Comparison of ENCODE assay signal across 31 mouse cellular contexts in the genomic region with DNA sequence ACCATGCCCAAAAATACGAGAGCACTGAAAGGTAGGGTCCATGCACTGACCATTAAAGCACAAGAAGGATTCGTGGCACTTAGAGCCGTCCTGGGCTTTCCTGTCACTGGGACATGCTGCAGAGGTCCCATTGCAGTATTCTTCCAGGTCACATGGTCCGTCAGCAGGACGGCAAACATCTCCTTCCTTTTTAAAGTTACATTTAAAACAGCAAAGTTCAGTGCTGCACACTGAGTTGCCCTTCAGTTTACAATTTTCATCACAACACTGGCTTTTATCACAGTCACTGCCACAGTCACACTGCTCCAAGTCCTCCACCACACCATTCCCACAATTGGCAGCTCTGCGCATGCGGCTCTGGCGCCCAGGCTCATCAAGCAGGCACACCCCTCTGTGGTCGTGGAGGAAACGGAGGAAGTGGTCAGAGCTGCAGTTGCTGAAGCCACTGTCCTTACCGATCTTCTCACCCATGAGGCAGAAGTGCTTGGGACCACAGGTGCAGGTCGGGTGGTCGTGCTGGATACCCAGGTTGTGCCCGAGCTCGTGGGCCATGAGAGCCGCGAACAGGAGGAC. TPM values are rescaled to one million over a fixed set of nuclear protein-coding genes. Genes with fewer than 3 reads are reported as not detected.
DNase-seq lines count a peak whose midpoint lies in the region; ATAC-seq and TF ChIP-seq lines count a peak whose summit lies in the region.
"Not testable (repeated sequence)": the region's sequence is repeated elsewhere in the genome, so short reads cannot be mapped to it uniquely, and the experiment has no call there.
"Had no signal": no experiment of that assay in that cellular context is flagged by ENCODE, and none has a peak within 500 bp of the region (broad histone marks: within the 10 kb centered on the region; RNA-seq: fewer than 3 reads in every experiment).

No protein-coding gene starts in this region.

- not testable (repeated sequence) for H3K9ac ChIP-seq in liver, embryonic 11.5 days (ENCODE audit: low read depth, low read length); liver, embryonic 16.5 days (ENCODE audit: low read depth, low read length)

- not testable (repeated sequence) for H3K4me1 ChIP-seq in bone marrow, adult 2 months (ENCODE audit: control insufficient read depth, insufficient read depth, low read length); liver, embryonic 11.5 days (replicated peaks; ENCODE audit: control insufficient read depth, insufficient read depth, low read length); liver, embryonic 16.5 days (ENCODE audit: control insufficient read depth, low read depth, low read length)
- H3K4me1 ChIP-seq in megakaryocyte, embryonic 14.5 days, result peaks cover 39% of the 10 kb centered on the region

- not testable (repeated sequence) for H3K36me3 ChIP-seq in liver, embryonic 11.5 days (ENCODE audit: control insufficient read depth, insufficient read depth, low read length); liver, embryonic 16.5 days (ENCODE audit: control insufficient read depth, insufficient read depth); megakaryocyte, embryonic 14.5 days (replicated peaks; ENCODE audit: low read length)

- not testable (repeated sequence) for TF ChIP-seq POLR2A in bone marrow, adult 2 months (IDR thresholded peaks at IDR 0.05; ENCODE audit: borderline replicate concordance, control insufficient read depth, low read depth, low read length)

- not testable (repeated sequence) for TF ChIP-seq CTCF in bone marrow, adult 2 months (IDR thresholded peaks at IDR 0.05; ENCODE audit: control insufficient read depth, insufficient read depth, low read length)

- DNase-seq in liver, embryonic 11.5 days (ENCODE audit: low spot score), result not testable (repeated sequence)
- peak; percentile 7 for DNase-seq in thymus, postnatal 14 days

- H3K4me2 ChIP-seq in liver, embryonic 11.5 days, result peak overlapping the region; percentile 43
- peak overlapping the region; percentile 29 for H3K4me2 ChIP-seq in liver, embryonic 16.5 days (ENCODE audit: low read depth, low read length)

- H3K27ac ChIP-seq in bone marrow, adult 2 months (ENCODE audit: control insufficient read depth, insufficient read depth, low read depth, low read length, poor library complexity); liver, embryonic 11.5 days (ENCODE audit: low read depth, low read length); liver, embryonic 16.5 days (ENCODE audit: low read length): not testable (repeated sequence)

- peak overlapping the region; percentile 67 for H3K4me3 ChIP-seq in bone marrow, adult 2 months (replicated peaks; ENCODE audit: control insufficient read depth, low read depth, low read length)
- not testable (repeated sequence) for H3K4me3 ChIP-seq in liver, embryonic 11.5 days (ENCODE audit: low read depth, low read length)
- H3K4me3 ChIP-seq in liver, embryonic 16.5 days (ENCODE audit: low read depth, low read length), result 0 out of 2 replicates have a peak overlapping the region, but pooled peaks have one; percentile 7
- peak overlapping the region; percentile 34 for H3K4me3 ChIP-seq in megakaryocyte, embryonic 14.5 days (replicated peaks)

- ATAC-seq in granulocyte monocyte progenitor cell, adult 5-6 weeks (replicated peaks; ENCODE audit: poor library complexity, severe bottlenecking), result peak; percentile 90
- peak; percentile 57; the same call in 1 of the 2 replicates for ATAC-seq in liver, embryonic 11.5 days (replicated peaks; ENCODE audit: low FRiP score)
- ATAC-seq in liver, embryonic 16.5 days (ENCODE audit: low read depth), result 0 out of 2 replicates have a peak, but pooled peaks have one; percentile 21
- peak; percentile 53; the same call in 1 of the 2 replicates for ATAC-seq in neutrophil, adult 5-6 weeks (ENCODE audit: extremely low read depth, insufficient number of reproducible peaks, low FRiP score, poor library complexity, severe bottlenecking)

- not testable (repeated sequence) for H3K9me3 ChIP-seq in liver, embryonic 11.5 days (ENCODE audit: control insufficient read depth, low read length); liver, embryonic 16.5 days (replicated peaks; ENCODE audit: control insufficient read depth, low read length); megakaryocyte, embryonic 14.5 days

- 5% methylated on average over 11 of the region's 17 CpGs for WGBS in bone marrow, adult 2 months
- 41% methylated on average over 11 of the region's 17 CpGs for WGBS in liver, embryonic 11.5 days
- WGBS in liver, embryonic 16.5 days (ENCODE audit: insufficient replicate concordance), result 12% methylated on average over 11 of the region's 17 CpGs

- H3K27me3 ChIP-seq in liver, embryonic 11.5 days (replicated peaks; ENCODE audit: control insufficient read depth, insufficient read depth, low read length); liver, embryonic 16.5 days (ENCODE audit: control insufficient read depth, insufficient read depth, low read depth, low read length): not testable (repeated sequence)
- peaks cover 15% of the 10 kb centered on the region for H3K27me3 ChIP-seq in megakaryocyte, embryonic 14.5 days (replicated peaks)

RNA-seq across cellular contexts. Expression of gene Adam1b, which starts 1.7 kb away (rescaled TPM):
- not detected in 2 replicates for polyA plus RNA-seq in bone marrow, adult 2 months (2011; ENCODE audit: insufficient read depth, insufficient read length, low replicate concordance, missing spikeins)
- not detected in 2 replicates for total RNA-seq in granulocyte monocyte progenitor cell, adult 5-6 weeks (2014; fragmentation: Nextera tagmentation)
- 0.15 TPM in 1 of 2 replicates, not detected in the other for total RNA-seq in granulocyte monocyte progenitor cell, adult 5-6 weeks (2017)
- not detected in 2 replicates for polyA plus RNA-seq in liver, embryonic 11.5 days (2014; fragmentation: Nextera tagmentation; extraction: Ambion mirVana)
- polyA plus RNA-seq in liver, embryonic 16.5 days (2015; fragmentation: Nextera tagmentation; extraction: Ambion mirVana), result not detected in 2 replicates
- polyA plus RNA-seq in megakaryocyte, embryonic 14.5 days (2012; ENCODE audit: insufficient read depth, low replicate concordance), result 0.07 TPM in 1 of 2 replicates, not detected in the other
- total RNA-seq in neutrophil, adult 5-6 weeks (2017), result not detected in 2 replicates
- total RNA-seq: adrenal gland, postnatal 14 days; forebrain, postnatal 0 days; G1E; gastrocnemius, postnatal 10 days; heart, postnatal 14 days; layer of hippocampus, adult 2 months had no signal
- polyA plus RNA-seq: brain, embryonic 14.5 days; C2C12; cortical plate, adult 2 months; embryonic facial prominence, embryonic 14.5 days; forebrain, postnatal 0 days; G1E; hindbrain, embryonic 11.5 days; hindbrain, embryonic 16.5 days; kidney, adult 2 months; lung, adult 2 months; neural tube, embryonic 11.5 days; stomach, postnatal 0 days had no signal

RNA-seq across cellular contexts. Expression of gene Adam1a, which starts 43.8 kb away (rescaled TPM):
- 2.6 and 2.7 TPM in 2 replicates for polyA plus RNA-seq in bone marrow, adult 2 months (2011; ENCODE audit: insufficient read depth, insufficient read length, low replicate concordance, missing spikeins)
- total RNA-seq in granulocyte monocyte progenitor cell, adult 5-6 weeks (2014; fragmentation: Nextera tagmentation), result 2.6 and 2.8 TPM in 2 replicates
- 1.1 and 2.1 TPM in 2 replicates for total RNA-seq in granulocyte monocyte progenitor cell, adult 5-6 weeks (2017)
- polyA plus RNA-seq in liver, embryonic 11.5 days (2014; fragmentation: Nextera tagmentation; extraction: Ambion mirVana), result 1.2 TPM in 2 replicates
- polyA plus RNA-seq in liver, embryonic 16.5 days (2015; fragmentation: Nextera tagmentation; extraction: Ambion mirVana), result 0.29 and 0.30 TPM in 2 replicates
- not detected in 2 replicates for polyA plus RNA-seq in megakaryocyte, embryonic 14.5 days (2012; ENCODE audit: insufficient read depth, low replicate concordance)
- 13.8 and 14.0 TPM in 2 replicates for total RNA-seq in neutrophil, adult 5-6 weeks (2017)

RNA-seq across cellular contexts. Expression of gene Gm42878, which starts 43.8 kb away (rescaled TPM):
- 0.23 TPM in 1 of 2 replicates, not detected in the other for polyA plus RNA-seq in bone marrow, adult 2 months (2011; ENCODE audit: insufficient read depth, insufficient read length, low replicate concordance, missing spikeins)
- not detected in 2 replicates for total RNA-seq in granulocyte monocyte progenitor cell, adult 5-6 weeks (2014; fragmentation: Nextera tagmentation)
- total RNA-seq in granulocyte monocyte progenitor cell, adult 5-6 weeks (2017), result not detected in 2 replicates
- polyA plus RNA-seq in liver, embryonic 11.5 days (2014; fragmentation: Nextera tagmentation; extraction: Ambion mirVana), result not detected in 2 replicates
- polyA plus RNA-seq in liver, embryonic 16.5 days (2015; fragmentation: Nextera tagmentation; extraction: Ambion mirVana), result not detected in 2 replicates
- not detected in 2 replicates for polyA plus RNA-seq in megakaryocyte, embryonic 14.5 days (2012; ENCODE audit: insufficient read depth, low replicate concordance)
- total RNA-seq in neutrophil, adult 5-6 weeks (2017), result not detected in 2 replicates
- total RNA-seq: adrenal gland, postnatal 14 days; G1E; gastrocnemius, postnatal 10 days; heart, postnatal 14 days; layer of hippocampus, adult 2 months; layer of hippocampus, postnatal 14 days; left cerebral cortex, postnatal 25 days had no signal
- polyA plus RNA-seq: C2C12; embryonic facial prominence, embryonic 14.5 days; forebrain, embryonic 12.5 days; forebrain, postnatal 0 days; G1E; gonadal fat pad, adult 2 months; hindbrain, embryonic 11.5 days; hindbrain, embryonic 16.5 days; intestine, embryonic 15.5 days; kidney, embryonic 16.5 days; limb, embryonic 12.5 days; midbrain, embryonic 14.5 days; neural tube, embryonic 11.5 days; stomach, postnatal 0 days had no signal

RNA-seq across cellular contexts. Expression of gene Mapkapk5, which starts 44.2 kb away (rescaled TPM):
- 40.3 and 47.4 TPM in 2 replicates for polyA plus RNA-seq in bone marrow, adult 2 months (2011; ENCODE audit: insufficient read depth, insufficient read length, low replicate concordance, missing spikeins)
- total RNA-seq in granulocyte monocyte progenitor cell, adult 5-6 weeks (2014; fragmentation: Nextera tagmentation), result 60.9 and 128 TPM in 2 replicates
- total RNA-seq in granulocyte monocyte progenitor cell, adult 5-6 weeks (2017), result 91.6 and 97.7 TPM in 2 replicates
- 59.8 and 65.3 TPM in 2 replicates for polyA plus RNA-seq in liver, embryonic 11.5 days (2014; fragmentation: Nextera tagmentation; extraction: Ambion mirVana)
- polyA plus RNA-seq in liver, embryonic 16.5 days (2015; fragmentation: Nextera tagmentation; extraction: Ambion mirVana), result 19.2 and 21.3 TPM in 2 replicates
- polyA plus RNA-seq in megakaryocyte, embryonic 14.5 days (2012; ENCODE audit: insufficient read depth, low replicate concordance), result 54.2 and 85.9 TPM in 2 replicates
- total RNA-seq in neutrophil, adult 5-6 weeks (2017), result 149 and 179 TPM in 2 replicates

RNA-seq across cellular contexts. Expression of gene Erp29, which starts 49.2 kb away (rescaled TPM):
- 161 and 240 TPM in 2 replicates for polyA plus RNA-seq in bone marrow, adult 2 months (2011; ENCODE audit: insufficient read depth, insufficient read length, low replicate concordance, missing spikeins)
- 410 and 421 TPM in 2 replicates for total RNA-seq in granulocyte monocyte progenitor cell, adult 5-6 weeks (2014; fragmentation: Nextera tagmentation)
- total RNA-seq in granulocyte monocyte progenitor cell, adult 5-6 weeks (2017), result 928 and 1,056 TPM in 2 replicates
- polyA plus RNA-seq in liver, embryonic 11.5 days (2014; fragmentation: Nextera tagmentation; extraction: Ambion mirVana), result 168 and 175 TPM in 2 replicates
- polyA plus RNA-seq in liver, embryonic 16.5 days (2015; fragmentation: Nextera tagmentation; extraction: Ambion mirVana), result 80.4 and 86.0 TPM in 2 replicates
- polyA plus RNA-seq in megakaryocyte, embryonic 14.5 days (2012; ENCODE audit: insufficient read depth, low replicate concordance), result 132 and 257 TPM in 2 replicates
- total RNA-seq in neutrophil, adult 5-6 weeks (2017), result 362 and 399 TPM in 2 replicates

Comparison
In these comparisons a context has a peak if more than half of its experiments do, and no peak if none do; other contexts are left out.
1. ATAC-seq: peak in every context shown above with its lines; median percentile 90 in granulocyte monocyte progenitor cell, adult 5-6 weeks; 57 in liver, embryonic 11.5 days; 53 in neutrophil, adult 5-6 weeks; 21 in liver, embryonic 16.5 days.